In genomic region chr1:74384525-74384924, GRCm38 (mm10) we compare ENCODE assay signal across 21 mouse cellular contexts. TPM values are rescaled to one million over a fixed set of nuclear protein-coding genes. Genes with fewer than 3 reads are reported as not detected.
DNase-seq lines count a peak whose midpoint lies in the region; ATAC-seq and TF ChIP-seq lines count a peak whose summit lies in the region.
"Had no signal": no experiment of that assay in that cellular context is flagged by ENCODE, and none has a peak within 500 bp of the region (broad histone marks: within the 10 kb centered on the region; RNA-seq: fewer than 3 reads in every experiment).

No protein-coding gene starts in this region.

- no peaks in the 10 kb centered on the region for H3K9me3 ChIP-seq in limb, embryonic 12.5 days
- H3K9me3 ChIP-seq in limb, embryonic 10.5 days (replicated peaks) = no peaks in the 10 kb centered on the region
- H3K9me3 ChIP-seq in E14TG2a.4 (ENCODE audit: low read length) = no peaks in the 10 kb centered on the region
- no peaks in the 10 kb centered on the region for H3K9me3 ChIP-seq in liver, embryonic 12.5 days (replicated peaks)
- H3K9me3 ChIP-seq: embryonic facial prominence, embryonic 10.5 days; embryonic facial prominence, embryonic 12.5 days; forebrain, embryonic 13.5 days; forebrain, embryonic 15.5 days had no signal

- 0 out of 2 replicates have a peak overlapping the region, but pooled peaks have one; percentile 4 for H3K27ac ChIP-seq in limb, embryonic 12.5 days
- no peak overlapping the region for H3K27ac ChIP-seq in limb, embryonic 10.5 days
- H3K27ac ChIP-seq in liver, embryonic 12.5 days = no peak overlapping the region
- H3K27ac ChIP-seq: embryonic facial prominence, embryonic 12.5 days; forebrain, embryonic 13.5 days; forebrain, embryonic 15.5 days had no signal

- no peaks in the 10 kb centered on the region for H3K36me3 ChIP-seq in limb, embryonic 12.5 days
- H3K36me3 ChIP-seq in limb, embryonic 10.5 days = no peaks in the 10 kb centered on the region
- H3K36me3 ChIP-seq in E14TG2a.4 (ENCODE audit: insufficient read depth, low read length) = no peaks in the 10 kb centered on the region
- H3K36me3 ChIP-seq in liver, embryonic 12.5 days = no peaks in the 10 kb centered on the region
- H3K36me3 ChIP-seq: embryonic facial prominence, embryonic 10.5 days; embryonic facial prominence, embryonic 12.5 days; forebrain, embryonic 15.5 days had no signal

- ATAC-seq in limb, embryonic 12.5 days (ENCODE audit: insufficient number of reproducible peaks, insufficient read depth, low FRiP score, low TSS enrichment, low read depth) = no peak
- no peak for ATAC-seq in liver, embryonic 12.5 days
- ATAC-seq: activated CD4-positive, CD25-positive, alpha-beta regulatory T cell, adult 4 months; CD4-positive, CD25-positive, alpha-beta regulatory T cell, adult 4 months; forebrain, embryonic 13.5 days; forebrain, embryonic 15.5 days; forebrain, postnatal 0 days had no signal

- H3K4me2 ChIP-seq in limb, embryonic 12.5 days = no peak overlapping the region
- H3K4me2 ChIP-seq in liver, embryonic 12.5 days = no peak overlapping the region
- H3K4me2 ChIP-seq: embryonic facial prominence, embryonic 12.5 days; forebrain, embryonic 13.5 days; forebrain, embryonic 15.5 days had no signal

- no peak overlapping the region for H3K4me3 ChIP-seq in limb, embryonic 12.5 days (replicated peaks)
- H3K4me3 ChIP-seq in limb, embryonic 10.5 days = no peak overlapping the region
- H3K4me3 ChIP-seq in E14TG2a.4 (replicated peaks; ENCODE audit: low read length) = peak overlapping the region; percentile 29; the same call in 1 of the 2 replicates
- H3K4me3 ChIP-seq in liver, embryonic 12.5 days = no peak overlapping the region
- H3K4me3 ChIP-seq: embryonic facial prominence, embryonic 12.5 days; forebrain, embryonic 13.5 days; forebrain, embryonic 15.5 days had no signal

- H3K4me1 ChIP-seq in limb, embryonic 12.5 days (replicated peaks) = peaks cover 14% of the 10 kb centered on the region
- peaks cover 19% of the 10 kb centered on the region for H3K4me1 ChIP-seq in limb, embryonic 10.5 days
- H3K4me1 ChIP-seq in E14TG2a.4 (replicated peaks; ENCODE audit: low read depth, low read length) = peaks cover 84% of the 10 kb centered on the region
- peaks cover 74% of the 10 kb centered on the region for H3K4me1 ChIP-seq in liver, embryonic 12.5 days

- 86% methylated on average over 8 of the region's 8 CpGs for WGBS in limb, embryonic 12.5 days
- 86% methylated on average over 8 of the region's 8 CpGs for WGBS in limb, embryonic 10.5 days
- WGBS in liver, embryonic 12.5 days (ENCODE audit: insufficient replicate concordance) = 72% methylated on average over 8 of the region's 8 CpGs

- DNase-seq in cerebellum, adult 11-12 months = peak; percentile 42
- DNase-seq in cerebellum, postnatal 14 days = no peak
- DNase-seq in limb, embryonic 10.5 days (ENCODE audit: low spot score) = no peak
- DNase-seq: adrenal gland, adult 8-10 months; adrenal gland, postnatal 14 days; adrenal gland, postnatal 36 days; B cell, adult 2 months; cerebellum, adult 18-20 months; cerebellum, adult 8-10 months; cerebellum, postnatal 25 days; forebrain, postnatal 0 days had no signal

- H3K9ac ChIP-seq in limb, embryonic 12.5 days (replicated peaks) = no peak overlapping the region
- no peak overlapping the region for H3K9ac ChIP-seq in liver, embryonic 12.5 days
- H3K9ac ChIP-seq: embryonic facial prominence, embryonic 12.5 days; forebrain, embryonic 13.5 days; forebrain, embryonic 15.5 days; forebrain, postnatal 0 days had no signal

- no peak for TF ChIP-seq CTCF in E14TG2a.4 (conservative IDR thresholded peaks at IDR 0.05; ENCODE audit: low read length)

- H3K27me3 ChIP-seq in limb, embryonic 12.5 days = no peaks in the 10 kb centered on the region
- no peaks in the 10 kb centered on the region for H3K27me3 ChIP-seq in limb, embryonic 10.5 days (ENCODE audit: low read depth, poor library complexity, severe bottlenecking)
- H3K27me3 ChIP-seq in E14TG2a.4 (ENCODE audit: insufficient read depth, low read length) = peaks cover 36% of the 10 kb centered on the region
- no peaks in the 10 kb centered on the region for H3K27me3 ChIP-seq in liver, embryonic 12.5 days (replicated peaks)
- H3K27me3 ChIP-seq: CH12.LX; embryonic facial prominence, embryonic 12.5 days; forebrain, embryonic 15.5 days had no signal

RNA-seq across cellular contexts. Expression of gene Ctdsp1, which starts 6.8 kb away (rescaled TPM):
- 75.3 and 78.5 TPM in 2 replicates for polyA plus RNA-seq in limb, embryonic 12.5 days (2016; fragmentation: Nextera tagmentation; extraction: Ambion mirVana)
- polyA plus RNA-seq in limb, embryonic 10.5 days (2016; fragmentation: Nextera tagmentation; extraction: Ambion mirVana) = 50.5 and 61.4 TPM in 2 replicates
- polyA plus RNA-seq in liver, embryonic 12.5 days (2016; fragmentation: Nextera tagmentation; extraction: Ambion mirVana) = 42.0 and 42.4 TPM in 2 replicates

RNA-seq across cellular contexts. Expression of gene Slc11a1, which starts 9.5 kb away (rescaled TPM):
- polyA plus RNA-seq in limb, embryonic 12.5 days (2016; fragmentation: Nextera tagmentation; extraction: Ambion mirVana) = 0.85 and 2.2 TPM in 2 replicates
- 0.69 and 1.2 TPM in 2 replicates for polyA plus RNA-seq in limb, embryonic 10.5 days (2016; fragmentation: Nextera tagmentation; extraction: Ambion mirVana)
- 8.6 and 9.0 TPM in 2 replicates for polyA plus RNA-seq in liver, embryonic 12.5 days (2016; fragmentation: Nextera tagmentation; extraction: Ambion mirVana)

RNA-seq across cellular contexts. Expression of gene Catip, which starts 22.6 kb away (rescaled TPM):
- 1.5 and 1.6 TPM in 2 replicates for polyA plus RNA-seq in limb, embryonic 12.5 days (2016; fragmentation: Nextera tagmentation; extraction: Ambion mirVana)
- 0.29 and 0.38 TPM in 2 replicates for polyA plus RNA-seq in limb, embryonic 10.5 days (2016; fragmentation: Nextera tagmentation; extraction: Ambion mirVana)
- polyA plus RNA-seq in liver, embryonic 12.5 days (2016; fragmentation: Nextera tagmentation; extraction: Ambion mirVana) = 0.11 and 0.14 TPM in 2 replicates
- polyA plus RNA-seq: activated CD4-positive, CD25-positive, alpha-beta regulatory T cell, adult 4 months had no signal

RNA-seq across cellular contexts. Expression of gene Vil1, which starts 24.7 kb away (rescaled TPM):
- 0.19 TPM in 2 replicates for polyA plus RNA-seq in limb, embryonic 12.5 days (2016; fragmentation: Nextera tagmentation; extraction: Ambion mirVana)
- 0.23 and 0.31 TPM in 2 replicates for polyA plus RNA-seq in limb, embryonic 10.5 days (2016; fragmentation: Nextera tagmentation; extraction: Ambion mirVana)
- 0.81 and 0.93 TPM in 2 replicates for polyA plus RNA-seq in liver, embryonic 12.5 days (2016; fragmentation: Nextera tagmentation; extraction: Ambion mirVana)
